Comparison of ENCODE assay signal across 19 mouse cellular contexts in the genomic region with DNA sequence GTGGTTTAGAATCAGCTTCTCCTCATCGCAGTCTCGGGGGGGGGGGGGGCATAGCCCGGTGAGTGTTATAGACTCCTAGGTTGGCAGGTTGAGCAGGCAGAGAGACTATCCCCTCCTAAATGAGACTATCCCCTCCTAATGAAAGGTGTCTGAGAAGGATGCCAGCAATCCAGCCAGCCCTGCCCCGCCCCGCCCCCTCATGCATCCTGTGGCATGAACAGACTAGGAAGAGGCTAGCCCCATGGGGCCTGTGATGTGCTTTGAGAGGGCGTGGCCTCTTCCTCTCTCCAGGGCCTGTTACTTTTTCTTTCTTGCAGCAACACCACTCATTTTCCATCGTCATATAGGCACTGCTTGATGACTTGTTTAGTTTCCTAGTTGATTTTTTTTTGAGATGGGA. TPM values are rescaled to one million over a fixed set of nuclear protein-coding genes. Genes with fewer than 3 reads are reported as not detected.
A peak's percentile ranks its signal among the peaks of the same experiment; 100 is the strongest.
DNase-seq lines count a peak whose midpoint lies in the region; ATAC-seq and TF ChIP-seq lines count a peak whose summit lies in the region.
"Had no signal": no experiment of that assay in that cellular context is flagged by ENCODE, and none has a peak within 500 bp of the region (broad histone marks: within the 10 kb centered on the region; RNA-seq: fewer than 3 reads in every experiment).

No protein-coding gene starts in this region.

- TF ChIP-seq POLR2A in olfactory bulb, adult 2 months (IDR thresholded peaks at IDR 0.05; ENCODE audit: insufficient read depth, low read depth, low read length) = no peak

- DNase-seq in ES-CJ7 (ENCODE audit: low read depth, low spot score) = peak; percentile 31
- peak; percentile 67 for DNase-seq in R1 (ENCODE audit: low read depth, low spot score)
- no peak for DNase-seq in cerebellum, adult 11 months
- DNase-seq: adrenal gland, adult 8-10 months; adrenal gland, postnatal 14 days; adrenal gland, postnatal 36 days; cerebellum, adult 2 months; cerebellum, adult 9-10 months; cerebellum, postnatal 10 days; cerebellum, postnatal 25 days; forebrain, postnatal 0 days had no signal

- H3K4me1 ChIP-seq in olfactory bulb, adult 2 months (ENCODE audit: control insufficient read depth, insufficient read depth, low read length) = peaks cover 17% of the 10 kb centered on the region
- H3K4me1 ChIP-seq: embryonic facial prominence, embryonic 12.5 days; forebrain, embryonic 13.5 days; forebrain, embryonic 15.5 days had no signal

- no peak overlapping the region for H3K4me3 ChIP-seq in olfactory bulb, adult 2 months (ENCODE audit: insufficient read depth, low read depth, low read length)
- H3K4me3 ChIP-seq: embryonic facial prominence, embryonic 10.5 days; embryonic facial prominence, embryonic 12.5 days; forebrain, embryonic 13.5 days; forebrain, embryonic 15.5 days had no signal

- TF ChIP-seq CTCF in olfactory bulb, adult 2 months (IDR thresholded peaks at IDR 0.05; ENCODE audit: insufficient read depth, low read depth, low read length) = no peak

- 86% methylated on average over 7 of the region's 7 CpGs for WGBS in olfactory bulb, adult 2 months

- no peak for ATAC-seq in monocyte, adult 5-6 weeks (replicated peaks; ENCODE audit: insufficient number of reproducible peaks, low FRiP score, low TSS enrichment, poor library complexity, severe bottlenecking)
- ATAC-seq in activated CD4-positive, CD25-positive, alpha-beta regulatory T cell, adult 4 months = no peak
- ATAC-seq: forebrain, embryonic 13.5 days; forebrain, embryonic 15.5 days; forebrain, postnatal 0 days had no signal

- H3K27ac ChIP-seq in olfactory bulb, adult 2 months (ENCODE audit: insufficient read depth, low read depth, low read length) = peak overlapping the region; percentile 8; the same call in 1 of the 2 replicates
- H3K27ac ChIP-seq: embryonic facial prominence, embryonic 10.5 days; embryonic facial prominence, embryonic 12.5 days; forebrain, embryonic 13.5 days; forebrain, embryonic 15.5 days had no signal

RNA-seq across cellular contexts. Expression of a gene that starts 15.0 kb away (rescaled TPM):
- not detected in 2 replicates for polyA plus RNA-seq in olfactory bulb, adult 2 months (2012; ENCODE audit: insufficient read depth, insufficient read length, low replicate concordance, missing spikeins)
- total RNA-seq in monocyte, adult 5-6 weeks (2017) = not detected in 3 replicates
- polyA plus RNA-seq in activated CD4-positive, CD25-positive, alpha-beta regulatory T cell, adult 4 months (2017; shearing (Covaris generic)) = under 1 TPM; 0.62 to 0.88 TPM
- polyA plus RNA-seq: embryonic facial prominence, embryonic 10.5 days; forebrain, embryonic 11.5 days had no signal
